Mouse (Mus musculus): ENCODE measurements around the gene Nedd9.

The Nedd9 gene

DNA sequence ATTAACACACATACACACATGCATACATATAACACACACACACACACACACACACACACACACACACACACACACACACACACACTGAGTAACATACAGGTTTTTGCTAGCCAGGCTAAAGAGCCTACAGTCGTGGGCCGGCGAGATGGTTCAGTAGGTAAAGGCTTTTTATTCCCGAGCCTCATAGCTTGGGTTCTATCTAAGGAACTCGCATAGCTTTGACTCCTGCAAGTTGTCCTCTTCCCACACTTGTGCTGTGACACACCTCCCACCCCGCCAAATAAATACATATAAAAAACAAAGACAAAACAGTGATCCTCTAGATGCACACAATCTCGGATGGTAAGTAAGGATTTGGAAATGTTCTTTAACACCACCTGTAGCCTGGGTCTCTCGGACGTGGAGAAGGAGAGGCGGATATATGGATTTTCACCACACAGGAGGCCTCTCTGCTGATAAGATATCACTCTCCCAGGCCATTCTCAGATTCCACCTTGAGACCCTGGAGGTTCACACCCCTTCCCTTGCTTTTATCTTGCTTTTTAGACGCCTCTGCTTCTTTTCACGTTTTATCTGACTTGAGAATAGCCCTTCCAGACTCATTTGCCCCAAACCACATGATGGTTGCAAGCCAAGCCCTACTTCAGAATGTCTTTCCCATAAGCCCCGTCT, 68.8 kb downstream of the Nedd9 start:
- CTCF ChIA-PET = interaction anchor here (0.6 kb wide), 1 partner anchor 29 kb away, joined by 9 read pairs; no protein-coding TSS in a partner anchor

DNA sequence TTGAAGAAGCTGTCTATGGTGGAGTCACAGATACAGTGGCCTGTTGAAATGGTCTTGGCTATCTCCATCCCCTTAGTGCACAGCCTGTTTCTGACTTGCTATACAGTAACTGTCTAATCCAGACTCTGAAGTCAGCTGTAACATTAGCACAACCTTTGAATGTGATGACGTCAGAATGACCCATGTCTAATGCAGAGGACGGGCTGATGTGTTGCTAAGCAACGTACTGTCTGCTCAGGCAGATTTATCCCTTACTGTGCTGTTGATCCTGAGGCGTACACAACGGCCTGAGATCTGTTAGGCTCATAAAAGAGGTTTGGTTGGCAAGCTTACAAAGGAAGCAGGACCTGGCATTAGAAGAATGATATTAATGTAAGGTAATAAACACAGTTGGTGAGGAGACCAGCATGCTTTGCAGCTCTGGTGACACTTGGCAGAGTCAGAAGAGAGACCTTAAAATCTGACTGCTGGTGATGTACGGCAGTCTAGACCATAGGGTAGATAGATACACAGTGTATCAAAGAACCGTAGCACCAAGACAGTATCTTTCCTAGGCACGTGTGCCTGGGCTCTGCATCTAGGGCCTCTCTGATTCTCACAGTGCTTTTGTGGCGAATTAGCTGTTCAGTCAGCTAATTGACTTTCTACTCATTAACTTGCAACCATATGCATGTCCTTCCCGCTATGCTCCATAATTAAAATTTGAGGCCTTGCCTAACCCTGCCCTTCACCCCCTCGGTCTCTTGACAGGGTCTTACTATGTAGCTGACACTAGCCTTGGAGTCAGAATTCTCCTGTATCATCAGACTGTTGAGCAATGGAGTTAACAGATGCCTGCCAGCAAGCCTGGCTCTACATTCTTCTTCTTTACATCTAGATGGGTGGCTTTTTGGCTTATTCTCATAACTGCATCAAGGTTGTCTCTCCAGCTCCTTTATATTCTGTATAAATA, 70.8 kb downstream of the Nedd9 start:
- CTCF ChIA-PET = no interaction called here

DNA sequence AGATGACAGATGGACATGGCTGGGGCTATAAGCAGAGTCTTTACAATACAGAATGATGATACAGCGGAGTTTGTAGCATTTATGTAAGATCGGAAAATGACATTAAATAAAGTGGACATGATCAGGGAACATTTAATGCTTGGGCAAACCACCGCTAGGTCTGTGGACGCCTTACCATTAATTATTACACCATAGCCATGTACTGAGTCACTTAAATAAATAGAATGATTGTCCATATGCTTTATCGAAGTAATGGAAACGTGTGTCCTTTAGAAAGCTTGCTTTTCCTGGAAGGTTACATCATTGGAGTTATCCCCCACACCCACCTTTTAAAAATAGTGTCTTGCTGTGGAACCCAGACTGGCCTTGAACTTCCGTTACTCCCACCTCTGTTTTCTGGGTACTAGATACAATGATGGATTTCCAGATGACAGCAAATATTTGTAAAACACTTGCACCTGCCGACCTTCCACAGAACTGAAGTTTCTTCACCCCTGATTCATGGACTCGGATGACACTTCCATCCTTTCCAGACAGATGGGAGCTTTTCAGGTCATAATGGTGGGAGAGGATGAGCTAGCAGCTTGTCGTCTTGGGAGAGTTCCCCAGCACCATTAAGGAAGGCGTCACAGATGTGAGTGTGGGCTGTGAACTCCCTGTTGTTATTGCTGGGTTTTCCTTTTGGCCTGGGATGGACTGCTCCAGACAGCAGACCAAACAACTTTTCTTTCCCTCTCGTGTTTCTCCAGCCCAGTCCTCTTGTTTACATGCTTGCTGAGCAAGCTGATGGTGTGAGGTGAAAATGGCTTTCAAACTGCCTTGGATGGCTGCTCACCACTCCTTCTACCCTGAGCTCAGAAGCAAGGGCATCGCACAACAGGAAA, 76.7 kb downstream of the Nedd9 start:
- CTCF ChIA-PET = interaction anchor here (0.6 kb wide), 1 partner anchor 1929 kb away, joined by 4 read pairs; no protein-coding TSS in a partner anchor

DNA sequence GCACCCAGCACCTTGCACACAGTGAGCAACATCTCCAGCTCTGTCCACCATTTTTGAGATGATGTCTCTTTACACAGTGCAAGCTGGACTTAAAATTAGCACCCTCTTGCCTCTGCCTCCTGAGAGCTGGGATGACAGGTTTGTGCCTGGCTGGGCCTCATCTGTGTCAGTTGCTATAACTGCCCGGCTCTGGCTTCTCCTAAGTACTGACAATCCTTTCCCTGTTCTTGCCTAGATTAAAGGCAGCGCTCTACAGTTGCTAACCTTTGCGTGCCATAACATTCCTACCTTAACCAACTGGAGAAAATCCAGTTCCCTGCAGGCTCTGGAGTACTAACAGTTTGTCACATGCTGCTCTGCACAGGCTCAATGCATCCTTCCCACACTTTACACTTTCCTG, 77.9 kb downstream of the Nedd9 start:
- CTCF ChIA-PET = no interaction called here

DNA sequence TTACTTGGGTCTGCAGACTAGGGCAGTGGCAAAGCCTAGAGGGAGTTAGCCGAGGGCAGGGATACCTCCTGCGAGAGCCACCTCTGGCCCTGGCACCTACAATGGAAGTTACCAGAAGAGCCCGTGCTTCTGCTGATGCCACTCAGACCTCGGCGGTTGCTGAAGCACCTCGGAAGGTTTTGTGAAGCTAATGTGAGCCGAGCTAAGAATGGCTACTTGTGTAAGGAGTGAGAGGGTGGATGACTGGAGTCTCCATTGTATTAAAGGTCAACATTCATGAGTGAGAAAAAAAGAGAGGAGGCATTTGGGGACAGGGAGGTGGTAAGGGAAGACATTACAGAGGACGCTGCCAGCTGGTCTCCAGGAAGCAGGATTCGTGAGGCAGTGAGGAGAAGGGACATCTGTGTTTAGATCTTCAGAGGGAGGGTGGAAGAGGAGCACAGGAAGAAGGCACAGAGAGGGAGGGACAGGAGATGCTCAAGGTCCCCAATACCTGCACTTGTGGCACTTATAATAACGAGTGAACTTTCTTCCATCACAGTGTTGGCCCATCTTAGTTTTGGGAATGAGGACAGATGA, 78.7 kb downstream of the Nedd9 start:
- CTCF ChIA-PET = no interaction called here

DNA sequence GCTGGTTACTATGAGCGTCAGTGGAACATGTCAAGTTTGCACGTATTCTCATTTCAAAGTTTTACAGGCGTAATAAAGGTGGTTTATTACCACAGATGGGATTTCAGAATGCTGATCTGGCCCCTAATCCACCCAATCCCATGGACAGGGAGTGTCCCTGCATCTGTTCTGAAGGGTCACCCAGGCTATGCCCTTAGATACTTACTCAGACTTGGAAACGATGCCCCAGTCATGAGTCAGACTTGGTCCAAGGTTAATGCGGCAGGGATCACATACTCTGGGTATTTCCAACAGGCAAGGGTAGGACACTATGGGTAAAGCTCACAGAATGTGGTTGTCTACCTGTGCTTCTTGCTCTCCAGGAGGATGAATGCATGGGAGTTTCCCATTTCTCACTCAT, 82.2 kb downstream of the Nedd9 start:
- CTCF ChIA-PET = no interaction called here

DNA sequence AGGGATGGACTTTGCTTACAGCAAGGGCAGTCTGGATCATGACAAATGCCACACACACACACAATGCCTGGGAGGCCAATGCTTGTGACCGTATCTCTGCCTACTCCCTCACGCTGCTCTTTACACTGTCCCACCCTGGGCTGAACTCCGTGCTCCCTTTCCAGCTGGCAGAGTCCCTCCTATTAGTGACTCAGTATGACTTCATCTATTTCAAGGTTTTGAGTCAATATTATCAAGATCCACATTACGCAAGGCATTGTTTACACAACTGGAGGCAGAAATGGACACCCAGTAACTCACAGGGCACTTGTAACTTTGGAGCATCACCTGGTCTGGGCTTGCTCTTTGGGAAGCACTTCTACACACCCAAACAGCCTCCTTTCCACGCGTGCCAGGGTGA, 83.3 kb downstream of the Nedd9 start:
- CTCF ChIA-PET = no interaction called here

DNA sequence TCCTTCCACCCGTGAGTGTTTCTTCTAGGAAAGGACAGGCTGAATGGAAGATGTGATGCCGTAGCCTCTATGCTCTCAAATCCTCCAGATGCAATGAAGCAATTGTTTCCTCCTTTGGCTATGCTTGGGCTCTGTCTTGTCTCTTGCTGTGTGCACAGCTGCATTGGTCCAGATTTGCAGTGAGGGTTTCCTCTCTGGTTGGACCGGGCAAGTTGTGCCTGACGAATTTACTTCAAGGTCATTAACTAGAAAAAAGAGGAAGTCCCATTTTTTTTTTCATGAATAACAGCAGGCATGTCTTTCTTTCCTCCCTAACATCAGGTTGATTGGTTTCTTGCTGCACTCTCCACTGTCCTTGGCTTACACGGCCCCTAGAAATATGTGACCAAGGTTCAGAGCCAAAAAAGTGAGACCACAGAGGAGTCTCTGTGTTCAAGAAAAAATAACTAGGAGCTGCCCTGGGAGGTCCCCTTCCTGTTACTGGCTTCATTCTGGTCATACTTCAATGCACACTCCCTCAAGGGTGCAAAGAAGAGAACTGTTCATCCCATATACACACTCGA, 84.6 kb downstream of the Nedd9 start:
- CTCF ChIA-PET = interaction anchor here (0.5 to 0.7 kb wide), 4 partner anchors 16 to 102 kb away, joined by 3 to 7 read pairs (median 3); no protein-coding TSS in a partner anchor

DNA sequence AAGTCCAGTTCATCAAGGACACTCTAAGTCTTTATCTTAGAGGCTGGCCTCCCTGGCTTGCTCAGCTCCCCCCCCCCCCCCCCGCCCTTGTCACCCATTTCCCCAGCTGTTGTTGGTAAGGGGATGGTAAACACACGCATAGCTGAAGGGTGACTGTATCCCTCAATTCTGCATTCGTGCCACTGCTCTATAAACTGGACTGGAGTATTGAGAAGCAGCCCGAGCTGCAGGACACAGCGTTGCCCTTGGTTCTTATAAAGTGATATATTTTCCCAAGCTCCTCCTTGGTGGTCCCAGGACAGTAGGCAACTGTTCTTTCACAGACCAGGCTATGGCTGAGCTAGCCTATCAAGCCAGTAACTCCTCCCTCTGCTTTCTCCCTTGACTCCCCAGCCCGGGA, 85.4 kb downstream of the Nedd9 start:
- CTCF ChIA-PET = no interaction called here

DNA sequence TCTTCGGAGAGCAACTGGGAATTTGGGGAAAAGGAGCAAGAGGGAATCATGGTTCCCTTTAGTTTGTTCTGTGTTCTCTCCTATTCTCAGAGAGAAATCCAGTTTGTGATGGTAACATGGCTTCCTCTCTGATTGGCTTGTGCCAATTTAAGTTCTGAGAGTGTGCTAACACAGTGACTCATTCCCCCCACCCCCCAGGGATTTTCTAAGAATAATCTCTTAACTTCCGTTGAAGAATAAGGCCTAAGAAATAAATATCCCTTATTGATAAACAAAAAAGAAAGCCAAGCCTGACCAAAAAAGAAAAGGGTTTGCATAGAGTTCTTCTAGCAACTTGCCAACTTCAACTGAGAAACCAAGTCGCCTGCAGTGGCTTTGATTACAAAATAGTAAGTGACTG, 86.9 kb downstream of the Nedd9 start:
- CTCF ChIA-PET = interaction anchor here (1.1 kb wide), 1 partner anchor 8 kb away, joined by 3 read pairs; no protein-coding TSS in a partner anchor

DNA sequence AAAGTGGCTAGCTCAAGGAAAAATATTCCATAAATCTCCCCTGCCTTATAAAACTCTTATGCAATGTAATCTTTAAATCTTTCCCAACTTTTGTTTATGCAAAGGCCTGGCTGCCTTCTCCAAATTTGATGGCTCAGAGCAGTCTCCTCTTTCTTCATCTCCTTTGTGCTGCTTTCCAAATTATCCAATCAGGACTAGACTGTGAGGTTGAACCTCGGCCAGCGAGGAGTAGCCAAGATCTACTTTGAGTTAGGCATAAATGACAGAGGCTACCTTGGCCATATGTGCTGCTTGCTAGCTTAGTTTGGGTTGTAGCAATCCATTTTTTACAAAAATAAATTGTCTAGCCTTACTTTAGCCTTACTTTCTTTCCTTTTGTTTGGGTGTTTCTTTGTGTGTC, 95.0 kb downstream of the Nedd9 start:
- CTCF ChIA-PET = interaction anchor here (1.0 to 1.4 kb wide), 2 partner anchors 9 to 20 kb away, joined by 3 read pairs; no protein-coding TSS in a partner anchor

DNA sequence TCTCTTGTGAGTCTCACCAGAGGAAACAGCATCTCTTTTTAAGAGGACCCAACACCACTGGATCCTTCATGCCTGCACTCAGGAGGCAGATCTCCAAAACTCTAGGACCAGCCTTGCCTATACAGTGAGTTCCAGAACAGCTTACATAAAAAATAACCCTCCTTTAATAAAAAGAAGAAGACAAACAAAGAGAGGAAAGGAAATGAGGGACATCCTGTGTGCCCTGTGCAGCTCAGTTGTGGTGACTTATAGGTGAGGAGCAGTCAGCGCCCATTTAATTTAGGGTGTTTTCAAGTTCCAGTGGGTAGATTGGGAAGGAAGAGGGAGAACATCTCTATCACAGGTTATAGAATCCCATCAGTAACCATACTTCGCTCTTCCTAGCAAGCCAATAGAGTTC, 96.5 kb downstream of the Nedd9 start:
- CTCF ChIA-PET = no interaction called here

DNA sequence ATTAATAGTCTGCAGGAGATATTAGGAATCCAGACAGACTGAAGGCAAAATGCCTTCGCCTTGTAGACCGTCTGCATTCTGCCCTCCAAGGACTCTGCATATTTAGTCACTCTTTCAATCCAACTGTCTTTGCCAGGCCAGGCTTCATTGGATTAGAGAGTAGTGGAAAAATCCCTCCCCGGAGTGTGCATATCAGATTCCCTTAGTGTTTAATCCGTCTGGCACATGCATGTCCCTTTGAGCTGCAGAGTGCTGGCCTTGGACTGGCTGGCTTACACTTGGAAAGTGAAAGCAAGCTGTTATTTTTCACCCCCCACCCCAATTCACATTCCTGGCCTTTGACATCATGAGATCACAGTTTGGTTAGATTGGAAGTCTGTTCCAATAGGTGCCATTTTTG, 100.6 kb downstream of the Nedd9 start:
- CTCF ChIA-PET = interaction anchor here (0.6 kb wide), 1 partner anchor 17 kb away, joined by 7 read pairs; no protein-coding TSS in a partner anchor

DNA sequence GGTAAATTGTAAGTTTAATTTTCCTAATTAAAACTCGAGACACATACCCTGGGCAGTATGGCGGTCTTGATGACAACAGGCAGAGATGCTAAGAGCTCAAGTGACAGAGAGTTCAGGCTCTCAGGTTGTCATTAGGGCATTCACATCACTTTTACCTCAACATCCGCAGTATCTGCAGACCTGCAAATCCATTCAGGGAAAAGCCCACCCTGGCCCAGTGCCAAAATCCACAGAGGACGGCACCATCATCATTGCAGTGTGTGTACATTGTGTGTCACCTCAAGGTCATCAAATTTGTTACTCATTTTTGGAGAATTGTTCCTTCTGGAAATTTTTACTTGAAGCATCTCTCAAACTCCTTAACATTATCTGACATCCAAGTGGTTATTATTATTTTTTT, 102.3 kb downstream of the Nedd9 start:
- CTCF ChIA-PET = interaction anchor here (0.9 kb wide), 1 partner anchor 27 kb away, joined by 4 read pairs; no protein-coding TSS in a partner anchor

DNA sequence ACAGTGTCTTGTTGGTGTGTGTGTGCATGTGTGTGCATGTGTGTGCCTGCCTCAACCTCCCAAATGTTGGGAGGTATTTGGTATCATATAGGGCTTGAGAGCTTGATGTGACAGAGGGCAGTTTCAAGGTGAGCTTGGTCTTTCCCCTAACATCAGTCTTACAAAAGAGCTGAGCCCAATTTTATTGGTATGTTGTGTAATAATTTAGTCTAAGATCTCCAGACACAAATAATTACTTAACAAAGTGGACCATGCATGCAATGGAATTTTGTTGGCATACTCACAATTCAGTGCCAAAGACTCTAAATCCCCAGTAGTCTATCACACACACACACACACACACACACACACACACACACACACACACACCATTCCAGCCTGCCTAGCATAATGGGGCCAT, 104.5 kb downstream of the Nedd9 start:
- CTCF ChIA-PET = no interaction called here

DNA sequence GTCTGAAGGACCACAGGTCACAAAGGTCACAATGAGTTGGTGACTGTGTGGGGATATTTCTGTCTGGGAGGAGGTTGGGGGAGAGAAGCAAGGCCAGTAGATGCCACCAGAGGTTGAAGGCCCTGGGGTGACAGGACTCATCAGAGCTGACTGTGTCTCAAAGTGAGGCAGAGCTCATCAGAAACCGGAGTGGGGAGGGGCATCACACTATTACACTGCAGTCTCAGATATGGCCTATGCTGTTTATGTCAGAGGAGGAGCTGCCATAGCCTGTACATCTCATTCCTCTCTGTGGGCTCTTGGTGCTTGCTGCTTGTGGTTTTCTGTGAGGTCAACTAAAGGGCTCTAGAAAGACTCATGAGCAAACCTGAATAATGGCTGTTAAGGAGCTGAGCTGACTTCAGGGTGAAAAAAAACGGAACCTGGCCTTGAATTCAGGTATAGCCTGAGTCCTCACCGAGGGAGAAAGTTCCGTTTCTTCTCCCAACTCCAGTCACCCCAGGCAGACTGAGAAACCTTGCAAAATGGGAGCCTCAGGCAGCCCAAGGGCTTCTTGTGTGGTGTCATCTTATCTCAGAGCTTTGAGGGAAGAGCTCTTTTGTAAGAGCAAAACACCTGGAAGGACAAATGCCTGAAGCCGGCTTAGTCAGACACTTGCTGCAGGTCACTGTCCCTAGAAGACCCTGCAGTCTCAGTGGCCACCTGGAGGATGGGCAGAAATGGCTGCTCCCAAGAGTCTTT, 105.2 kb downstream of the Nedd9 start:
- CTCF ChIA-PET = interaction anchor here (0.6 to 1.0 kb wide), 3 partner anchors 20 to 105 kb away, joined by 3 to 13 read pairs (median 4); no protein-coding TSS in a partner anchor

DNA sequence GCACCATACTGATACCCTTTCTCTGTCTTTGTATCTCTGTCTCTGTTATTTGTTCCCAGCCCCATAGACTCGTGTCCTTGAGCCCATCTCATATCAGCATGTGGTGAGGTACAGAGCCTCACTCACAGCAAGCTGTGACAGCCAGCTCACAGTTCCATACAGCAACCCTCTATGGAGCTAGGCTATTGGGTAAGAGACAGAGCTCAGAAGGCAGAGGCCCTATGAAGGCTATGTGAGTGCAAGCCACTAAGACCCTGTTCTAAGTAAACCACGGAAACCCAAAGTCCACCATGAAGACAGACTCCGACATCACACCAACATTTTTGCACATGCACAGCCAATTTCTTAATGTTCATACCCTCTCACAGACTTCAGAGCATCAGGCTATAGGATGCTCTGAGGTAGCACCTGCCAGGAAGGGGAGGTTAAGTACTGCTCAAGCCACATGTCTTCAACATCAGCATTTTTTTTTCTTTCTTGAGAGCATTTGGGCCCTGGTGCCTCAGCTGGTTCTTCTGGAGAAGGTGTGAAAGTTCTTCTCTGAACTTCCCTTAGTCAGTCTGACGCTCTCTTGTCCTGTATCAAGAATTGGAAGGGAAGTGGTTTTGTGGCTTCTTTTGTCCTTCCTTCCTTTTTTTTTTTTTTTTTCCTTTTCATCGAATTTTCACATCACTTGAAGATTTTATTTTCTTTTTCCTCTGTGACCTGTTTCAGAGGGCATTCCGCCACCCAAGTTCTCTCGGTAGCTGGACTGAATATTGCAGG, 105.9 kb downstream of the Nedd9 start:
- CTCF ChIA-PET = interaction anchor here (0.6 to 1.0 kb wide), 3 partner anchors 19 to 104 kb away, joined by 3 to 13 read pairs (median 4); no protein-coding TSS in a partner anchor

DNA sequence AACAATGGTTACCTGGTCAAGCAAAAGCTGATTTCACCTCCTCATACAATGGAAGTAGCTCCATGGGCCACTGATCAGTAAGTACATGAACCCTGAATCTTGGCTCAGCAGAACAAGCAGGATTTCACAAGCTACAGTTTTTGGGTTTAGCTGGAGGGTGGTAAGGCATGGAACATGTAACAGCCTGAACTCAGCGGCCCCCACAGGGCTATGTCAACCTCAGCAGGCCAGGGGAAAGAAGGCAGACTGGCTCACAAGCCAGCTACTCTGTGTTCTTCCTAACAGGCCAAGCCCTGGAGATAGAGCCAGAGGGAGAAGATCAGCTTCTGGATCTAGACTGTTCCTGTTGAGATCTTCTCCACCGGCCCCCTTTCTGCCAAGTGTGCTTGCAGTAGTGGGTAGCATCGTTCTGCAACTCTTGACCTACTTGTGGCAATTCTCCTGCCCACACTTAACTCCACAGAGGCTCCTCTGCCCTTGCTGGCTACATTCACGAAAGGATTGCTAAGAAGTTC, 107.2 kb downstream of the Nedd9 start:
- CTCF ChIA-PET = interaction anchor here (0.5 to 0.6 kb wide), 2 partner anchors 32 to 53 kb away, joined by 3 read pairs; no protein-coding TSS in a partner anchor

DNA sequence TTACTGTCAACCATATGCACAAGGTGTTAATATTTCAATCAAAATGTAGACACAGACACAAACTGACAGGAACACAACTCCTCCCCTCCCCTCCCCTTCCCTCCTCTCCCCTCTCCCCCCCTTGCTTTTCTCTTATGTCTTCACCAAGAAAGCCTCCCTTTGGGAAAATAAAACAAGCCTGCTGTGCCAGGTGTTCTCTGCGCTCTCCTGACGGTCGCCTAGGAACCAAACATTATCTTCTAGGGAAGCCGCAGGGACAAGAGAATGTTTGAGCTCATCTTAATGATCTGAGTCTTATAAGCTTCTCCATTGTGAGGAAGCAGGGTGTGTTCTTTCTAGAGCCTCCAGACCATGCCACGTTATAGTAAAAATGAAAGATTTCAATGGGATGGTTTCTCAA, 108.7 kb downstream of the Nedd9 start:
- CTCF ChIA-PET = interaction anchor here (0.6 to 1.0 kb wide), 2 partner anchors 10 to 254 kb away, joined by 3 to 6 read pairs; no protein-coding TSS in a partner anchor
